Mouse (Mus musculus): Measurements from ENCODE around the gene Pcdh18. TPM values are rescaled to one million over a fixed set of nuclear protein-coding genes. Genes with fewer than 3 reads are reported as not detected.

Pcdh18 gene
- polyA plus RNA-seq, 1 experiment from 2014 or later, result 17.0 TPM

GRCm38 (mm10) chr3:49749491-49750284 lies 7.4 kb downstream of the Pcdh18 start:
- H3K36me3 ChIP-seq, result peaks cover 37% of the 10 kb centered on the region
- ATAC-seq (replicated peaks; ENCODE audit: insufficient number of reproducible peaks, insufficient read depth, low FRiP score, low read depth), result no peak
- no peak overlapping the region for H3K4me3 ChIP-seq
- H3K4me1 ChIP-seq (replicated peaks), result peaks cover 11% of the 10 kb centered on the region
- no peaks in the 10 kb centered on the region for H3K9me3 ChIP-seq (replicated peaks)
- WGBS, result 59% methylated on average over 8 of the region's 8 CpGs
- H3K27me3 ChIP-seq, result no peaks in the 10 kb centered on the region
- H3K27ac ChIP-seq, result no peak overlapping the region
- no peak overlapping the region for H3K9ac ChIP-seq
- no peak overlapping the region for H3K4me2 ChIP-seq

DNA sequence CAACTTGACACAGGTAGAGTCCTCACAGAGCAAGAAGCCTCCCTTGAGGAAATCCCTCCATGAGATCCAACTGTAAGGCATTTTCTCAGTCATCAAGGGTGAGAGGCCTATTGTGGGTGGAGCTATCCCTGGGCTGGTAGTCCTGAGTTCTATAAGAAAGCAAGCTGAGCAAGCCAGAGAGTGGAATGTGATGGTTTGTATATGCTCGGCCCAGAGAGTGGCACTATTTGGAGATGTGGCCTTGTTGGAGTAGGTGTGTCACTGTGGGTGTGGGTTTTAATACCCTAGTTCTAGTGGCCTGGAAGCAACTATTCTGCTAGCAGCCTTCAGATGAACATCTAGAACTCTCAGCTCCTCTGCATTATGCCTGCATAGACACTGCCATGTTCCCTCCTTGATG lies 9.1 kb downstream of the Pcdh18 start:
- Histone ChIP-seq H3K36me3 (peaks cover 41% of the 10 kb centered on the region), H3K4me3 (no peak overlapping the region), H3K9ac (no peak overlapping the region), H3K4me1 (replicated peaks) (peaks cover under 1% of the 10 kb centered on the region), H3K4me2 (no peak overlapping the region), H3K9me3 (replicated peaks) (no peaks in the 10 kb centered on the region), H3K27me3 (no peaks in the 10 kb centered on the region), H3K27ac (no peak overlapping the region)
- WGBS, result 67% methylated on average over 1 of the region's 1 CpGs
- no peak for ATAC-seq (replicated peaks; ENCODE audit: insufficient number of reproducible peaks, insufficient read depth, low FRiP score, low read depth)

DNA sequence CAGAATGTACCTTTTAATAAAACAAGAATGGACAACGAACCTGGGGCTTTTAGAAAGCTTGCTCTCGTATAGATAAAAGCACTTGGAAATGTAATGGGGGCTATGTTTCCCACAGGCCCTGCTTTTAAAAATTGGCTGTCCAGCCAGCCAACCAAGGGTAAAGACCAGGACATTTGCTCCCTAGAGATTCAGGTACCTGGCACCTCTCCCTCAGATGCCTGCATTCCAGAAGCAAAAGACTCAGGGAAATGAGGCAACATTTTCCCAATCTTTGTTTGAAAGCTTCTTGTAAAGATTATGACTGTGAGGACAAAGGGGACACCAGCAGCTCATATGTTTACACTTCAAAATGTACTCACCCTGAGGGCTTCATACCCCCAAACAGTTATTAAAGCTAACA lies 18.1 kb downstream of the Pcdh18 start:
- ATAC-seq (replicated peaks; ENCODE audit: insufficient number of reproducible peaks, insufficient read depth, low FRiP score, low read depth), result no peak
- H3K9ac ChIP-seq, result no peak overlapping the region

DNA sequence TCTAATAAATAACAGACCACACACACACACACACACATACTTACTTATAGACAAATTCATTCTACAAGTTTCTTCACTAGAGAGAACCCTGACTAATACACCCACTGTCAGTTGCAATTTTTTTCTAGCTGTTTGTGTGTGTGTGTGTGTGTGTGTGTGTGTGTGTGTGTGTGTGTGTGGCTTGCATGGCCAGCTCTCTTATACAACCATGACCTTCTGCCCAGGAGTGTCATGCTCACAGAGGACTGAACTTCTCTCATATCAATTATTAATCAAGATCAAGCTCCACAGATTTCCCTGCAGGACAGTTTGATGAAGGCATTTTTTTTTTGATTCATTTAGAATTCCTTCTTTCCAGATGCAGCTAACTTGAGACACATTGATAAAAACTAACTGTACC lies 18.6 kb downstream of the Pcdh18 start:
- H3K27ac ChIP-seq, result no peak overlapping the region
- H3K4me2 ChIP-seq, result no peak overlapping the region

More for the DNA sequence above, 18.1 kb downstream of the Pcdh18 start:
- Histone ChIP-seq H3K9me3 (replicated peaks) (no peaks in the 10 kb centered on the region), H3K36me3 (no peaks in the 10 kb centered on the region), H3K4me3 (no peak overlapping the region), H3K4me1 (replicated peaks) (0 out of 2 replicates have a peak, but pooled peaks cover 3% of the 10 kb centered on the region), H3K27ac (no peak overlapping the region), H3K4me2 (no peak overlapping the region), H3K27me3 (no peaks in the 10 kb centered on the region)
- WGBS, result 36% methylated on average over 2 of the region's 2 CpGs

DNA sequence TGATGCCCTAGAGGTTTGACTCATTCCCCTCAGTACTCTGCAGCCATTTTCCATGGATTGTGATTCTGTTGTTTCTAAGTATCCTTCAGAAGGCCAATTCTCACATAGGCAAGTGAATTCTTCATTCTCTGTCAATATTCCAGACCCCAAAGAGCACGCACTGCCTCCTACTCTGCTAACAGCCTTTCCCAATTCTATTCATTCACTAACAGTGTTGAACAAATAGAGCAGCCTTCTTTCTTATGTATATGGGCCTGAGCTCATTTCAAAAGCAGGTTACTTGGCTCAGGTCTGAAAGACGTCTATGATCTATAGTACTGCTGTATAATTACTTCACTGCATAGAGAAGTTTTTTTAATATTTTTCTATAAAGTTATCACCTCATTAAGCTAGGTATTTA lies 50.6 kb downstream of the Pcdh18 start:
- no peak overlapping the region for H3K4me3 ChIP-seq
- no peaks in the 10 kb centered on the region for H3K27me3 ChIP-seq
- no peak overlapping the region for H3K27ac ChIP-seq
- no peak for ATAC-seq (replicated peaks; ENCODE audit: insufficient number of reproducible peaks, insufficient read depth, low FRiP score, low read depth)
- no peak overlapping the region for H3K4me2 ChIP-seq
- H3K4me1 ChIP-seq (replicated peaks), result no peaks in the 10 kb centered on the region
- no peak overlapping the region for H3K9ac ChIP-seq
- WGBS, result 70% methylated on average over 2 of the region's 2 CpGs
- H3K36me3 ChIP-seq, result no peaks in the 10 kb centered on the region
- H3K9me3 ChIP-seq (replicated peaks), result no peaks in the 10 kb centered on the region

More for the DNA sequence above, 18.6 kb downstream of the Pcdh18 start:
- ATAC-seq (replicated peaks; ENCODE audit: insufficient number of reproducible peaks, insufficient read depth, low FRiP score, low read depth), result no peak
- Histone ChIP-seq H3K9me3 (replicated peaks) (no peaks in the 10 kb centered on the region), H3K27me3 (no peaks in the 10 kb centered on the region), H3K4me1 (replicated peaks) (0 out of 2 replicates have a peak, but pooled peaks cover 3% of the 10 kb centered on the region), H3K36me3 (no peaks in the 10 kb centered on the region), H3K9ac (no peak overlapping the region), H3K4me3 (no peak overlapping the region)

DNA sequence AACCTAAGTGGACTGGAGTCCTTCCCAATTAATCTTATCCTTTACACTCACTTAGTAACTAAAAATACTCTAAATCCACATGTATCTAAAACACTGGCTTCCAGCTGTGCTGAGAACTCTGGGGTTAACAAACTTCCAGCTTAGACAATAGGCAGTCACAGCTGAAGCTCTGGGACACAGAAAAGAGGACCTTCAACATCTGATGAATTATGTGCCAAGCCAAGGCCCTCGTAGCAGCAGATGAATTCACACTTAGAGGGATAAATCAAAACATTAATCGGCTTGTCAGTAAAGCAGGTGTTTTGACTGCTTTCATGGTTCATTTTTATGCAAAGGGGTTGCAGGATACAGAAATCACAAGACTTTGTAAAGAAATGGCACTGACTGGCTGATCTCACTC lies 57.2 kb downstream of the Pcdh18 start:
- 53% methylated on average over 2 of the region's 2 CpGs for WGBS
- Histone ChIP-seq H3K4me1 (replicated peaks) (no peaks in the 10 kb centered on the region), H3K36me3 (no peaks in the 10 kb centered on the region), H3K4me3 (no peak overlapping the region), H3K4me2 (no peak overlapping the region), H3K27ac (no peak overlapping the region), H3K27me3 (no peaks in the 10 kb centered on the region), H3K9ac (no peak overlapping the region), H3K9me3 (replicated peaks) (no peaks in the 10 kb centered on the region)
- ATAC-seq (replicated peaks; ENCODE audit: insufficient number of reproducible peaks, insufficient read depth, low FRiP score, low read depth), result no peak

Data from heart, embryonic 15.5 days (tissue).